Mouse (Mus musculus): Measurements from ENCODE around the gene 1700015F17Rik. TPM values are rescaled to one million over a fixed set of nuclear protein-coding genes. Genes with fewer than 3 reads are reported as not detected.
A peak's percentile ranks its signal among the peaks of the same experiment; 100 is the strongest.

The 1700015F17Rik gene
- total RNA-seq, 2 experiments from 2014 or later: 1.2 TPM; not detected in 1

DNA sequence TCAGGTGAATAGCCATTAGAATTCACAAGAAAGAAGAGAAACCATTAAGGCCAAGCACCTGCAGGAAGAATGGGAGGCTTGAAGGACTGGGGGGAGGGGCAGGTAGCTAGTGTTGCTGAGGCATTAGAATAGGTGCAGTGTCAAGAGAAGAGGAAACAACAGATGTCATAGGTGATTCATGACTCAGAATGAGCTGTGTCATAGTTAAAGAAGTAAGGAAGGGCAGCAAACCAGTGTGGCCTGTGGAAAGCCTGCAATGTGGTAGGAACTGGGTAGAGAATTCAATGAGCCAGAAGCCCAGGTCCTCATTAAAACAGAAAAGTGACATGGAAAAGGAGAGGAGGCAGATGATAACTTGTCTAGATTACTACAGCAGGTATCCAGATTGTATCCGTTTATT is 13.7 kb downstream of the 1700015F17Rik start:
- intact Hi-C loops (cut with DNase I): no loop called here
- DNase-seq (ENCODE audit: low spot score in 2 of 2): no peak

DNA sequence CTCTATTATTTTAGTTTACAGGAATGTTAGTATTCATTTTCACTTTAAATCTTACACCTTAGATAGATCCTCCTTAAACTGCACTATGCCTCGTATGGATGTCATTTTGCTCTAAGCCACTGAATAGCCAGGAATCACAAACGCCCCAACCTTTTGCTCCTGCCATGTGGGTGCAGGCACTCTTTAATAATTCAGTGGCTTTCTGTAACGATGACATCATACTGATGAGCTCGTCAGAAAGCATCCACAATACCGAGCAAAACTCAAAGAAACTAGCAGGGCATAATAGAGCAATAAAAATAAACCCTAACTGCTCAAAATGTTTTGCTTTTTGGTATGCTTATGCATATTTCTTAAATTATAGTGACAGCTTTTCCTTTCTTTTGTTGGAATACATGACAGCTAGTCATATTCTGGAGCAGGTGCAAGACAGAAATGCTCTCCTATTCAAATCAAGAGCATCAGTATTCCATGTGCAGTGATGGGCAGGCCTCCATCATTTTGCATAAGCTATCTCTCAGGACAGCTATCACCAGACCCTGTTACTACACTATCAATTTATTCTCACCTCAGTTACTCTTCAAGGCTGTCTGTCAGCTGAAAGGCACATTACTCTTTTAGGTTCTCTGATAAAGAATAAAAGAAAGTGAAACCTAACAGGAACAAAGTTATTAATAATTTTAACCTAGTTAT is 47.1 kb downstream of the 1700015F17Rik start:
- DNase-seq (ENCODE audit: low spot score in 2 of 2): no peak
- intact Hi-C loops (cut with DNase I): no loop called here

DNA sequence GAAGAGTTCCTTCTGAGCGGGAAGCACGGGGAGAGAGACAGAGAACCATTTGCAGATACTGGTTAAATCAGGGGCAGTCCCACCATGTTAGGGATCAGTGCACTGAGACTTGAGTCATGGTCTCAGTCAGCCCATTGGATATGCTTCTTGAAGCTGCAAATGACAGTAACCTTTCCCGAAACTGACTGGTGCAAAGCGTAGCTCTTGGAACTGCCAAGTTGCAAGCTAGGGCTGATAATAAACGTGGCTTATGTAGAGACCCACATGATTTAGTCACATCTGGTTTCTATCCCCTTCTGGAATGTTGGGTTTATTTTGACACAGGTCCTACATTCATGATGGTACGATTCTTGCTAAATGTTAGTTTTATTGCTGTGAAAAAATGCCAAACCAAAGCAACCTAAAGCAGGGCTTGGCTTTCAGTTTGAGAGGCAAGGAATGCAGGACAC is 55.2 kb downstream of the 1700015F17Rik start:
- DNase-seq (ENCODE audit: low spot score in 2 of 2): no peak
- intact Hi-C loops (cut with DNase I): no loop called here

DNA sequence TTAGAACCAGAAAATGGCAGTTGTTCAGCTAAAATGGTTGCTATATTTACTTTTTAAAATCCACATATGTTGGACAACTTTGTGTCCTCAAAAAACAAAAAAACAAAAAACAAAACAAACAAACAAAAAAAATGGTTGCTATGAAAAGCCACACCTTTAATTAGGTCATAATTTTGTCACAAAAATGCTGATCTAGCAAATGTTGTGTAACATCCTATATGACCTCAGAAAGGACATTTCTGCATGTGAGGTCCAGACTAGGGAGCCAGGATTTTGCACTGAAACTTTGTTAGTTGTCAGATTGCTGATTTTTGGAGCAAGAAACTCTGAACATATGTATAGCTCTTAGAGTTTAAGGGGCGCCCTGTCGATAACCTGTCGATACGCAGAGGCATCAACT is 55.9 kb downstream of the 1700015F17Rik start:
- intact Hi-C loops (cut with DNase I): no loop called here
- DNase-seq (ENCODE audit: low spot score in 2 of 2): no peak

DNA sequence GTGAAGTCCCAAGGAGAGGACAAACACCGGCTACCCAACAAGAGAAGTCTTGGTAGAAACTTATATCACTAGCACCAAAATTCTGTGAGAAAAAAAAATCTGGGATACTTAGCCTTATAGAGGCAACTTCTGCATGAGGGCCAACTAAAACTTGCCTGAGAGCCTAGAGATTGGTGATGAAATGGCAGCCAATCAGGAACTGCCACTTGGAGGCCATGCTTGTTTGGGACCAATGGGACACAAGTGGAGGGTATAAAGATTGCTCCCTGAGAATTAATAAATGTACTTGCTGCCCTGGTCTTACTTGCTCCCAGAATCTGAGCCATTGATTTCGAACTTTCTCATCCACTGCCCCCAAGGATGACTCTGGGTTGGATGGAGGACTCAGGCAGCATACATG is 57.5 kb downstream of the 1700015F17Rik start:
- intact Hi-C loops (cut with DNase I): no loop called here
- DNase-seq (ENCODE audit: low spot score in 2 of 2): no peak

DNA sequence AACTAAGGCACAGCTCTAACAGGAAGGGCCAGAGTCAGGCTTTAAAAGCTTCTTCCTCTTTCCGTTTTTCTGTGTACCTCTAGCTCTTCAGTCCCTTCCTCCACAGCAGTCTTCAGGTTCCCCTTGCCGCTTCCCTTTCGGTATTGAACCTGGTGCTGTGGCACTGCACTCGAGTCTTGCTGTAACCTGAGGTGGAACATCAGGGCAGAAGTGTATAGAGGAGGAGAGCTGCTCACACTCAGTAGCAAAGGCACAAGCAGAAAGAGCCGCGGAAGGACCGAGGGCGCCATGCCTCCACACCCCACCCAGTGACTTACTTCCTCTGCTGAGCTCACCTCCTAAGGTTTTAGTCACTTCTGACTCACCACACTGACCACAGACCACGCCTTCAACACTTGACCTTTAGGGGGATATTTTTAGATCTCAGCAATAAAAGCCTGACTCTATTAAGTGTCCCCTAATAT is 58.9 kb downstream of the 1700015F17Rik start, which contains the start of gene Cdk14:
Cdk14 (minus strand) TSS at position 321 of the 464 bp plus-strand sequence.
- intact Hi-C loops (cut with DNase I): no loop called here
- no peak for DNase-seq (ENCODE audit: low spot score in 2 of 2)

DNA sequence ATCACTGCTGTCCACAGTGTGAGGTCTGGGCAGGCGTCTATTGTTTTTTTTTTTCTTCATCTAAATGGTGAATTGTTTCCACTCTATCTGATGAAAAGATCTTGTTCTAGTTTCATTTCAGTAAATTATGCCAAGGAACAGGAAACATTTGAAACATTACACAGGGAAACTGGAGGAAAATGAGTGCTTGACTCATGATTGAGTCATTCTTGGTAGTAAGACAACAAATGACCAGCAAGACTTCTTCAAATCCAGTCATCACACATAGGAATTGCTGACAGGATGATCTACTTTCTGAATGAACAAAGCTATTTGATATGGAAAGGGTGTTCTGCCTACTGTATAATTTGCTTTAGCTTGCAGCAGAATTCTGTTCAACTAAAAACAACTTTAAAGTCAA is 59.7 kb downstream of the 1700015F17Rik start:
- DNase-seq (ENCODE audit: low spot score in 2 of 2): no peak
- intact Hi-C loops (cut with DNase I): no loop called here

DNA sequence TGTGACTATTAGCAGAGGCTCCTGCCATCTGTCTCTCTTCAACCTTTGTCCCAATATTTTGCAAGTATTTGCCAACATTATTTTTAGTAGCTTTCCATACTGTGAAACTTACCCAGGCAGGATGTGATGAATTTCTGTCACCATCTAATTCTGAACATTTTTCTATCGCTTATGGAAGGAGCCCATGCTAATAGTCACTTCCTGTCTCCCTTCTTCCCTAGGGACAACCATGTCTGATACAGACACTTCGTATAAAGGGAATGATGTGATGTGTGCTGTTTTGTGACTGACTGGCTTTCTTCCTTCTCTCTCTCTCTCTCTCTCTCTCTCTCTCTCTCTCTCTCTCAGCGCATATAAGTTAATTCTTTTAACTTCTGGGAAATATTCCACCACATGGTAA is 64.1 kb downstream of the 1700015F17Rik start:
- intact Hi-C loops (cut with DNase I): no loop called here

DNA sequence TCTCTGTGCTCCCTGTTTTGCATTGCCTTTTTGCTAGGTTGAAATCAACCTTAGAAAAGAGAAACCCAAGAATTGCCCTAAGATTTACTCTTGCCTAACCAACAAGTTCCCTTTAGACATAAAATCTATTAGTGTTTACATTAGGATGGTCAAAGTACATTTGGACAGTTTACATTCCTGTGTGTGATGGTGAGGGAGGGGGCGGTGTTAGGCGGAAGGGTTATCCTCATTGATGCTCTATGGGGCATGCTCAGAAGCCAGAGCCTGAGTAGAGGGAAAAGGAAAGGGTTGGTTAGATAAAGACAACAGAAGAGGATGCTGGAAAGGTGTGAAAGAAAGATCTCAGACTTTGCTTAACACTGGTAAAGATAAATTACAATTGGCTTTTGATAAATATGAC is 67.1 kb downstream of the 1700015F17Rik start:
- no peak for DNase-seq (ENCODE audit: low spot score in 2 of 2)
- intact Hi-C loops (cut with DNase I): no loop called here

More for the DNA sequence above, 64.1 kb downstream of the 1700015F17Rik start:
- no peak for DNase-seq (ENCODE audit: low spot score in 2 of 2)

DNA sequence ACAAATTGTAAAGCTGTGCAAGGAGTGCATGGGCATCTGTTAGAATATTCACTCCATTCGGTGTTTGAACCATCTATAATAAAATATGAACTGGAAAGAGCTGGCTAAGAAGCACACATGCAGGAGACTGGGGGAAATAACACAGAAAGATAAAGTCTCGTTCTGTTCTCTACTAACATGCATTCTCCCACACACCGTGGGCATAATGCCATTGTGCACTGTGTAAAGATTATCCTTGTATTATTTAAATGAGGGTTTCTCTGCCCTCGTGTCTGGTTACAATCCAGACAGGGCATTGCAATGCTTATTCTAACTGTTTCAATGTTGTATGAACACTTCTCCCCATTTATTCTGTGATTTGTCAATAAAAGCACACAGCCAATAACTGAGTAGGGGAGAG is 77.0 kb downstream of the 1700015F17Rik start:
- peak; percentile 18 to 65 for DNase-seq (ENCODE audit: low spot score in 2 of 2)

DNA sequence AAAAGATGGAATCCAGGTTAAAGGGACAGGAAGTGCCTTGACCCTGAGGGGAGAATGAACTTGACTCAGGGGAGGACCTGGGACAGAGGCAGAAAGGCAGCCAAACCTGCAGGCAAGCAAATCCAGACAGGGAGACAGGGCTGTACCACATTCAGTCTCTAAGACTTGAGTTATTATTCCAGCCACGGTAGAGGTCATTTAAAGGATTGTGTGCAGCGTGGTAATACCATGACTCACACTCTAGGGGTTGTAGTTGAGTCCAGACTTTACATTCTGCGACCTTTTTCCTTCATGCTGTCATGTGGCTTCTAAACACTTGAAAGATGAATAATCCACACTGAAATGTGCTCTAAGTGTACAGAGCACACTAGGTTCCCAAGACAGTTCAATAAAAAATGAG is 86.2 kb downstream of the 1700015F17Rik start:
- intact Hi-C loops (cut with DNase I): no loop called here
- no peak for DNase-seq (ENCODE audit: low spot score in 2 of 2)

More for the DNA sequence above, 77.0 kb downstream of the 1700015F17Rik start:
- intact Hi-C loops (cut with DNase I): no loop called here

Other genes starting within 250 kb of the 1700015F17Rik start
- 100 to 1,000 TPM; 159 to 167 TPM for gene Cdk14, start 58.8 kb downstream of the 1700015F17Rik start, total RNA-seq (2021)
- 10 to 100 TPM; 54.0 to 56.7 TPM for gene Cldn12, start 35.8 kb upstream of the 1700015F17Rik start, total RNA-seq (2021)
- gene Gtpbp10, start 80.4 kb upstream of the 1700015F17Rik start, total RNA-seq (2021): 10 to 100 TPM in 1 of 2 experiments, 1 to 10 TPM in 1; 9.0 to 10.8 TPM
- gene Gm8773, start 94.7 kb upstream of the 1700015F17Rik start, total RNA-seq (2021): 1 to 10 TPM in 1 of 2 experiments, under 1 TPM in 1; 0.53 to 1.1 TPM
- gene Cfap69, start 185.1 kb upstream of the 1700015F17Rik start, total RNA-seq (2021): 10 to 100 TPM; 21.6 to 23.0 TPM
- 10 to 100 TPM in 1 of 2 experiments, 1 to 10 TPM in 1; 8.5 to 11.1 TPM for gene Steap2, start 215.4 kb upstream of the 1700015F17Rik start, total RNA-seq (2021)